Mouse (Mus musculus): ENCODE measurements around the gene Myo15. TPM values are rescaled to one million over a fixed set of nuclear protein-coding genes. Genes with fewer than 3 reads are reported as not detected.

Gene Myo15
- 0.14 and 0.24 TPM in 2 replicates for polyA plus RNA-seq (2012; rRNA removed)

DNA sequence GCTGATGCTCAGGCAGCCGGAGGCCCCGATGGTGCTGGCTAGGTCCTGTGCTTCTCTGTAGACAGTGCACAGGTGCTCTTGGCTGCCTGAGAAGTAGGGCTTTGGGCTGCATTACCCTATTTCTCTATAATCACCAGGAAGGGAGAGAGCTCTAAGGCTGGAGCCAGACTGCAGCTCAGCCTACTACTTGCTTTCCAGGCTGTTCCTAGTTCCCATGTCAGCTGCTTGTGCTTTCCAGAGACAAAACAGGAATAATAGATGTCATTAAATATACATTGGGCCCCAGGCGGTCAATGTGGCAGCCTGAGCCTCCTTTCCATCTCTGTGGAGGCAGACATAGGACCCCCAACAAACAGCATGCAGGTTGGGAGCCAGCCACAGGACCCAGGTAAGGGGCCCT, at the start of gene Myo15:
TSS of gene Myo15 (plus strand) at position 301 of the 400 bp plus-strand sequence.
- Histone ChIP-seq H3K4me1 (ENCODE audit: control insufficient read depth, insufficient read depth, low read length) (peaks cover 14% of the 10 kb centered on the region; the same call in 1 of the 2 replicates), H3K27ac (ENCODE audit: insufficient read depth, low read depth, low read length) (no peak within 1 kb of the TSS), H3K36me3 (ENCODE audit: control insufficient read depth, insufficient read depth, low read length) (no peaks in the 10 kb centered on the region), H3K27me3 (replicated peaks; ENCODE audit: control insufficient read depth, insufficient read depth, low read length) (no peaks in the 10 kb centered on the region), H3K4me3 (ENCODE audit: insufficient read depth, low read depth, low read length) (no peak within 1 kb of the TSS)
- TF ChIP-seq CTCF (conservative IDR thresholded peaks at IDR 0.05; ENCODE audit: insufficient read depth, insufficient read length, low read depth, low read length) (no peak), POLR2A (IDR thresholded peaks at IDR 0.05; ENCODE audit: low read depth, low read length) (no peak)
- WGBS = 94% methylated on average over 3 of the region's 3 CpGs
- no peak for DNase-seq

DNA sequence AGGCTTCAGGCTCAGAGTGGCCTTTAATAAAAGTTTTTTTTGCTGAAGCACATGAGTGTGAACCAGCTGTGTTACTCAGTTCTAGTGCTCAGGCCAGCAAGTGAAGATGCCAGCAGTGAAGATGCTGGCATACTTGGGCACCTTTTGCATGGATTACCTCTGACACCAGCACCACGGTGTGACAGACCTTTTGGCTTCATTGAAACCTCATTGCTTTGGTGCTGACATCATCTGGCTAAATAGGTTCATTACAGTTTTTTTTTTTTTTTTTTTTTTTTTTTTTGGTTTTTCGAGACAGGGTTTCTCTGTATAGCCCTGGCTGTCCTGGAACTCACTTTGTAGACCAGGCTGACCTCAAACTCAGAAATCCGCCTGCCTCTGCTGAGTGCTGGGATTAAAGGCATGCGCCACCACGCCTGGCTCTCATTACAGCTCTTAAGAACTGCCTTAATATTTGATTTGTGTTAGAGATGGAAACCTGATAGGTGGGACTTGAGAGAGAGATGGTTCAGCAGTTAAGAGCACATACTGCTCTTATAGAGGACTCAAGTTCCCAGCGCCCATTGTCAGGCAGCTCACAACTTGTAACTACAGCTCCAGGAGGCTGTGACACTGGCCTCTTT, 47.0 kb upstream of the Myo15 start:
- TF ChIP-seq CTCF (conservative IDR thresholded peaks at IDR 0.05; ENCODE audit: insufficient read depth, insufficient read length, low read depth, low read length) (0 out of 2 replicates have a peak, but pooled peaks have one; percentile 20), POLR2A (IDR thresholded peaks at IDR 0.05; ENCODE audit: low read depth, low read length) (no peak)
- Histone ChIP-seq H3K4me3 (ENCODE audit: insufficient read depth, low read depth, low read length) (no peak overlapping the region), H3K4me1 (ENCODE audit: control insufficient read depth, insufficient read depth, low read length) (peaks cover 15% of the 10 kb centered on the region; the same call in 1 of the 2 replicates), H3K36me3 (ENCODE audit: control insufficient read depth, insufficient read depth, low read length) (no peaks in the 10 kb centered on the region), H3K27me3 (replicated peaks; ENCODE audit: control insufficient read depth, insufficient read depth, low read length) (no peaks in the 10 kb centered on the region), H3K27ac (ENCODE audit: insufficient read depth, low read depth, low read length) (no peak overlapping the region)
- 51% methylated on average over 6 of the region's 6 CpGs for WGBS
- peak; percentile 21 for DNase-seq

DNA sequence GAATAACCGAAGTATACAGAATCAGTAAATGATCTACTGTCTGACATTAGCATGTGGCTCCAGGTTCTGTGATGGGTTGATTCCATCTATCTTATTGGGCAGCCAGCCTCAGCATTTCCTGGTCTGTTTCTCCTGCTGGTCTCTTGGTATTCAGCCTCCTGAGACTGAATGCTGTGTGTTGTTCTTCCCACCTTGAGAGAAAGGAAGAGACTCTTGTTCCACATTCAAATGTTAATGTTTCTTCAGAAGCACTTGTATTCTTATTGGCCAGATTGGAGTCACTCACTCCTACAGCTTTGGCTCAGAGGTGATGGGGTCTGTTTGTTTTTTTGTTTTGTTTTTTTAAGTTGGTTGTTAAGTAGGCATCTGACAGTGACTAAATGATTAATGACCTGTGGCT, 46.1 kb upstream of the Myo15 start:
- no peak for DNase-seq
- Histone ChIP-seq H3K27ac (ENCODE audit: insufficient read depth, low read depth, low read length) (no peak overlapping the region; the same call in 1 of the 2 replicates), H3K36me3 (ENCODE audit: control insufficient read depth, insufficient read depth, low read length) (no peaks in the 10 kb centered on the region; the same call in 1 of the 2 replicates), H3K27me3 (replicated peaks; ENCODE audit: control insufficient read depth, insufficient read depth, low read length) (no peaks in the 10 kb centered on the region), H3K4me3 (ENCODE audit: insufficient read depth, low read depth, low read length) (no peak overlapping the region), H3K4me1 (ENCODE audit: control insufficient read depth, insufficient read depth, low read length) (peaks cover 13% of the 10 kb centered on the region; the same call in 1 of the 2 replicates)
- TF ChIP-seq CTCF (conservative IDR thresholded peaks at IDR 0.05; ENCODE audit: insufficient read depth, insufficient read length, low read depth, low read length) (no peak), POLR2A (IDR thresholded peaks at IDR 0.05; ENCODE audit: low read depth, low read length) (no peak)
- WGBS = 55% methylated on average over 1 of the region's 1 CpGs

DNA sequence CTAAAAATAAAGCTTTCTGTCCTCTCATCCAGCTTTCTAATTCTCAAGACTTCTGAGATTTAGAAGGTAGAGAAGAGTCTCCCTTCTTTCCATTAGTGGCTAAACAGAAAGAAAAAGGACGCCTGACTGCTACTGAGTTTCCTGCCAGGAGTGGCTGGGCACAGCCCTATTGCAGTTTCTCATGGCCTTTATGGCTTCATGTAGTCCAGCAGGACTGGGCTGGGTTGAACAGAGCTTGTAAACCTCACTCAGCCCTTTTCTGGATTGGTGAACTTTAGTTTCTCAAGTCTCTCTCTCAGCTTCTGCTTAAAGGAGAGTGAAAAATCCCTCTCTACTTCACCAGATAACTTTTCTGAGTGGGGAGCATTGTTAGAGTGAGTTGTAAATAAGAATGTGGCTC, 42.7 kb upstream of the Myo15 start:
- TF ChIP-seq CTCF (conservative IDR thresholded peaks at IDR 0.05; ENCODE audit: insufficient read depth, insufficient read length, low read depth, low read length) (no peak), POLR2A (IDR thresholded peaks at IDR 0.05; ENCODE audit: low read depth, low read length) (no peak)
- no peak for DNase-seq
- H3K27ac ChIP-seq (ENCODE audit: insufficient read depth, low read depth, low read length) = no peak overlapping the region
- no peaks in the 10 kb centered on the region; the same call in 1 of the 2 replicates for H3K36me3 ChIP-seq (ENCODE audit: control insufficient read depth, insufficient read depth, low read length)
- 85% methylated on average over 1 of the region's 1 CpGs for WGBS
- no peaks in the 10 kb centered on the region for H3K27me3 ChIP-seq (replicated peaks; ENCODE audit: control insufficient read depth, insufficient read depth, low read length)
- H3K4me3 ChIP-seq (ENCODE audit: insufficient read depth, low read depth, low read length) = no peak overlapping the region
- peaks cover 8% of the 10 kb centered on the region; the same call in 1 of the 2 replicates for H3K4me1 ChIP-seq (ENCODE audit: control insufficient read depth, insufficient read depth, low read length)

DNA sequence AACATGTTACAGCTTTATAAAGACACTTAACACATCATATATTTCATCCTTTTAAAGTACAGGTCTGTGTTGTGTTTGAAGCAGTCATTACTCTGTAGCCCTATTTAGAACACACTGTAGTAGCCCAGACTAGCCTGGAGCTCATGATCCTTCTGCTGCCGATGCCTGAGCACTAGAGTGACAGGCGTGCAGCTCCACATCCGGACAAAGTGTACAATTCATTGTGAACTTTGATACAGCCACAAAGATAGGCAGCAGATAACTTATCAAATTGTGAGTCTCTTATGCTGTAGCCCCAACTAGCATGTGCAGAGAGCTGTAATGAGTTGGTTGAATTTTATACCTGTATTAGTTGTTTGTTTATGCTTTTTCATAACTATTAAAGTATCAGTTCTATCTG, 41.5 kb upstream of the Myo15 start:
- 84% methylated on average over 3 of the region's 3 CpGs for WGBS
- H3K4me1 ChIP-seq (ENCODE audit: control insufficient read depth, insufficient read depth, low read length) = peaks cover 8% of the 10 kb centered on the region; the same call in 1 of the 2 replicates
- no peak for DNase-seq
- no peaks in the 10 kb centered on the region; the same call in 1 of the 2 replicates for H3K36me3 ChIP-seq (ENCODE audit: control insufficient read depth, insufficient read depth, low read length)
- H3K27me3 ChIP-seq (replicated peaks; ENCODE audit: control insufficient read depth, insufficient read depth, low read length) = no peaks in the 10 kb centered on the region
- TF ChIP-seq CTCF (conservative IDR thresholded peaks at IDR 0.05; ENCODE audit: insufficient read depth, insufficient read length, low read depth, low read length) (no peak), POLR2A (IDR thresholded peaks at IDR 0.05; ENCODE audit: low read depth, low read length) (no peak)
- H3K4me3 ChIP-seq (ENCODE audit: insufficient read depth, low read depth, low read length) = no peak overlapping the region
- H3K27ac ChIP-seq (ENCODE audit: insufficient read depth, low read depth, low read length) = no peak overlapping the region

DNA sequence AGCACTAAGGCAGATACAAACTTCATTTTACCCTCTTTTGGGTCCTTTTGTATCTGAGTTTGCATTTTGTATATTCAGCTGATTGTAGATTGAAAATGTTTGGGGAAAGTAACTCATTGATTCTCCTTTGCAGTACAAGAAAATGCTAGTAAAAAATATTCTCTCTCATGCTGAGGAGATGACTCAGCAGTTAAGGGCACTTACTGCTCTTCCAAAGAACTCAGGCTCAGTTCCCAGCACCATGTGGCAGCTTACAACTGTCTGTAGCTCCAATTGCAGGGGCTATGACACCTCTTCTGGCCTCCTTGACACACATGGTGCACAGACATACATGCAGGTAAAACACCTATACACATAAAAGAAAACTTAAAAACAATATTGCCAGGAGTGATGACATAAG, 35.6 kb upstream of the Myo15 start:
- Histone ChIP-seq H3K36me3 (ENCODE audit: control insufficient read depth, insufficient read depth, low read length) (peaks cover 3% of the 10 kb centered on the region), H3K27ac (ENCODE audit: insufficient read depth, low read depth, low read length) (no peak overlapping the region), H3K27me3 (replicated peaks; ENCODE audit: control insufficient read depth, insufficient read depth, low read length) (no peaks in the 10 kb centered on the region), H3K4me1 (ENCODE audit: control insufficient read depth, insufficient read depth, low read length) (no peaks in the 10 kb centered on the region), H3K4me3 (ENCODE audit: insufficient read depth, low read depth, low read length) (no peak overlapping the region)
- no peak for TF ChIP-seq CTCF (conservative IDR thresholded peaks at IDR 0.05; ENCODE audit: insufficient read depth, insufficient read length, low read depth, low read length)
- no peak for TF ChIP-seq POLR2A (IDR thresholded peaks at IDR 0.05; ENCODE audit: low read depth, low read length)
- no peak for DNase-seq

DNA sequence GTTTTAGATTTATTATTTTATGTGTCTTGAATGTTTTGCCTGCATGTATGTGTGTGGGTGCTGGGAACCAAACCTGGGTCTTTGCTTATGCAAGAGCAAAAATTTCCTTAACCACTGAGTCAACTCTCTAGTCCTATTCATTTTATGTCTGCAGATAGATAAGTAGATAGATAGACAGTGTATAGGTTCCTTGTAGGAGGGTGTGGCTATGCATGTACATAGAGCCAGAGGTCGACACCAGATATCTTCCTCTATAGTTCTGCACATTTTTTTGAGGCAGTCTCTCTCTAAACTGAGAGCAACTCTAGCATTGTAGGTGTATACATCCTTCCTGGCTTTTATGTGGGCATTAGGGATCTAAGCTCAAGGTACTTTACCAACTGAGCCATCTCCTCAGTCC, 34.0 kb upstream of the Myo15 start:
- Histone ChIP-seq H3K27me3 (replicated peaks; ENCODE audit: control insufficient read depth, insufficient read depth, low read length) (no peaks in the 10 kb centered on the region), H3K4me3 (ENCODE audit: insufficient read depth, low read depth, low read length) (no peak overlapping the region), H3K36me3 (ENCODE audit: control insufficient read depth, insufficient read depth, low read length) (peaks cover 3% of the 10 kb centered on the region), H3K27ac (ENCODE audit: insufficient read depth, low read depth, low read length) (no peak overlapping the region), H3K4me1 (ENCODE audit: control insufficient read depth, insufficient read depth, low read length) (no peaks in the 10 kb centered on the region)
- TF ChIP-seq POLR2A (IDR thresholded peaks at IDR 0.05; ENCODE audit: low read depth, low read length) (no peak), CTCF (conservative IDR thresholded peaks at IDR 0.05; ENCODE audit: insufficient read depth, insufficient read length, low read depth, low read length) (no peak)
- no peak for DNase-seq
- WGBS = 92% methylated on average over 1 of the region's 1 CpGs
